Mouse (Mus musculus) bone marrow, adult 2 months (tissue): ENCODE results near the gene Arhgef3.

Experiments used
- CTCF ChIP-seq: fragments of 200-500 bp; IDR thresholded peaks from 2 replicates; pipeline ENCODE4 v1.5.1; 2011; ENCODE audit warnings: low read length, control low read depth; ENCODE audit not compliant: control insufficient read depth, insufficient read depth
- POLR2A ChIP-seq: fragments of 200-500 bp; IDR thresholded peaks from 2 replicates; pipeline ENCODE4 v1.6.1; 2011; ENCODE audit warnings: low read depth, mild to moderate bottlenecking, control low read depth, low read length, borderline replicate concordance; ENCODE audit not compliant: control insufficient read depth

DNA sequence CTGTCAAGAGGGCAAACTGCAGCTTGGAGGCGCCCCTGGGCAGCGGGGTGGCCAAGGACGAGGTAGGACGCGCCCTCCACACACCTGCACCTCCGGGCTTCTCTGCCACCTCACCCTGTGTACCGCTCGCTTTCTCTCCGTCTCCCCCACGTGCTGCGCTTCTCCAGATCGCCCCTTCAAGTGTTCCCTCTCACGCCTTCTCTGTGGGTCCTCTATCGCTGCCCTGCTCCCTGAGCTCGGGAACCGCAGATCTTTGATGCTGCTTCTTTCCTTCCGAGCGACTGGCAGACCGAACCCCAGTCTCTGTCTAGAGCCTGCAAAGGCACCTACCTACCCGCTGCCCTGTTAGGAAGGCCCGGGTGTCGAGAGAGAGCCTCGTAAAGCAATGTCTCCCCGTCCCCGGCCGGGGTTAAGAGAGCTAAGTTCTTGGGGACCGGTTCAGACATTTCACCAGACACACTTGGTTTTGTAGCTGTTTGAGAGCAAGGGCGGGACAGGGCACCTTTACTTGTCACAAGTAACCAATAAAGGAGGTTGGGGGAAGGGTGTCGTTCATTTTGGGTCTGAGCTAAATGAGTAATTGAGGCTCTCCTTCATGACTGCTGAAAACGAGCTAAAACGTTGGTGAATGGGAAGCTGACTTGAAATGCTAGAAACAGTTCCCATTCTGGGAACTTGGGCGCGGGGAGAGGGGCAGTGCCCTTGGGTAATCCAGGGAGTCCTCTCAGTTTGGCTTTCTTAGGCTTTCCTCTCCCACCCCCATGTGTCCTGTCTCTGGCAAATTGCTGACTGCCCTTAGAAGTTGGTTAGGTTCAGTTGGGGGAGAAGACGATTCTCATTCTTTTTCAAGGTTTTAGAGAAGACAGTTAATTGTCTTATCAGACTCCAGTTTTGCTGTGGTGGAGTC, 221.8 kb downstream of the Arhgef3 start:
- TF ChIP-seq POLR2A (no peak), CTCF (no peak)
